Mouse (Mus musculus): ENCODE results near the gene Hist1h2ag.

- TF ChIP-seq CTCF (IDR thresholded peaks at IDR 0.05; ENCODE audit: low read depth) (no peak), EP300 (IDR thresholded peaks at IDR 0.05; ENCODE audit: low read depth) (no peak)
These were observed 40.9 kb downstream of the Hist1h2ag start for GRCm38 (mm10) chr13:22001823-22002222.
